Mouse (Mus musculus): ENCODE results near the gene Nxf7. TPM values are rescaled to one million over a fixed set of nuclear protein-coding genes. Genes with fewer than 3 reads are reported as not detected.
"Not testable (repeated sequence)": the region's sequence is repeated elsewhere in the genome, so short reads cannot be mapped to it uniquely, and the experiment has no call there.

The Nxf7 gene
- polyA plus RNA-seq (2012; ENCODE audit: insufficient read depth, insufficient read length, low replicate concordance, missing spikeins): not detected in 2 replicates

DNA sequence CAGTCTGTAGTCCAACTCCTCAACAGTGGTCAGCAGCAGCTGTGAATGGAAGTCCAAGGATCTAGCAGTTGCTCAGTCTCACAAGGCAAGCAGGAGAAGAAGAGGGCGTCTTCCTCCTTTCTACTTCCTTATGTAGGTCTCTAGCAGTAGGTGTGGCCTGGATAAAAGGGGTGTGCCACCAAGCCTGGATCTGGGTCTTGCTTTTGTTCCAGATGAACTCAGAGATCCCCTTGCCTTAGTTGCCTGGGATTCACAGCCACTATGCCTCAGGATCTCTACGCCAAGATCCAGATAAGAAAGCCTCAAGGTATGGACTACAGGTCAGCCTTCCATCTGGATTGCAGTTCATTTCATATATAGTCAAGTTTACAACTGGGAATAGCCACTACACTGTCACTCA is at the start of gene Nxf7:
TSS of gene Nxf7 (minus strand) at position 101 of the 400 bp plus-strand sequence.
- no peak within 1 kb of the TSS for H3K4me3 ChIP-seq (ENCODE audit: insufficient read depth, low read depth, low read length)
- 88% methylated on average over 2 of the region's 2 CpGs for WGBS
- H3K4me1 ChIP-seq (ENCODE audit: control insufficient read depth, insufficient read depth, low read length): peaks cover 7% of the 10 kb centered on the region
- H3K27ac ChIP-seq (ENCODE audit: insufficient read depth, low read depth, low read length): peak within 1 kb of the TSS; percentile 94
- TF ChIP-seq CTCF (IDR thresholded peaks at IDR 0.05; ENCODE audit: insufficient read depth, low read depth, low read length) (no peak), POLR2A (IDR thresholded peaks at IDR 0.05; ENCODE audit: insufficient read depth, low read depth, low read length) (no peak)

DNA sequence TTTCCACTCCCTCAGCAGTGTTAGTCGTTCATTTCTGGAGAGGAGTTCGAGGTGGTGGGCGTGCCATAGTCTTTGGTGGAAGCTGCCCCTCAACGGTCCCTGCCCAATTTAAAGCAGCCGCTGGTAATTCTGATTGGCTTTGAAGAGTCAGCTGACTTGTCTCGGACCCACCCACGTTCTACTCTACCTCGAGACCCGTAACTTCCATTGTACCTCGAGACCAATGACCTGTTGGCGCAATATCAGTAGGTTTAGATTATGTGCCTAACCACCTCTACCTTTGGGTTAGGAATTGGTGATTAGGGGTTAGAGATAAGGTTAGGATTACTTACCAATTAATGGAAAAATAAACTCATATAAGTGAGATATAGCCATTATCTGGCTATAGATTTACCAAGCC is 29.0 kb upstream of the Nxf7 start, which contains the start of gene Prame:
TSS of gene Prame (minus strand) at position 101 of the 400 bp plus-strand sequence.
- Histone ChIP-seq H3K27ac (ENCODE audit: insufficient read depth, low read depth, low read length) (no peak within 1 kb of the TSS), H3K4me1 (ENCODE audit: control insufficient read depth, insufficient read depth, low read length) (0 out of 2 replicates have a peak, but pooled peaks cover 2% of the 10 kb centered on the region), H3K4me3 (ENCODE audit: insufficient read depth, low read depth, low read length) (no peak within 1 kb of the TSS)
- no peak for TF ChIP-seq POLR2A (IDR thresholded peaks at IDR 0.05; ENCODE audit: insufficient read depth, low read depth, low read length)
- no peak for TF ChIP-seq CTCF (IDR thresholded peaks at IDR 0.05; ENCODE audit: insufficient read depth, low read depth, low read length)
- 91% methylated on average over 11 of the region's 11 CpGs for WGBS

DNA sequence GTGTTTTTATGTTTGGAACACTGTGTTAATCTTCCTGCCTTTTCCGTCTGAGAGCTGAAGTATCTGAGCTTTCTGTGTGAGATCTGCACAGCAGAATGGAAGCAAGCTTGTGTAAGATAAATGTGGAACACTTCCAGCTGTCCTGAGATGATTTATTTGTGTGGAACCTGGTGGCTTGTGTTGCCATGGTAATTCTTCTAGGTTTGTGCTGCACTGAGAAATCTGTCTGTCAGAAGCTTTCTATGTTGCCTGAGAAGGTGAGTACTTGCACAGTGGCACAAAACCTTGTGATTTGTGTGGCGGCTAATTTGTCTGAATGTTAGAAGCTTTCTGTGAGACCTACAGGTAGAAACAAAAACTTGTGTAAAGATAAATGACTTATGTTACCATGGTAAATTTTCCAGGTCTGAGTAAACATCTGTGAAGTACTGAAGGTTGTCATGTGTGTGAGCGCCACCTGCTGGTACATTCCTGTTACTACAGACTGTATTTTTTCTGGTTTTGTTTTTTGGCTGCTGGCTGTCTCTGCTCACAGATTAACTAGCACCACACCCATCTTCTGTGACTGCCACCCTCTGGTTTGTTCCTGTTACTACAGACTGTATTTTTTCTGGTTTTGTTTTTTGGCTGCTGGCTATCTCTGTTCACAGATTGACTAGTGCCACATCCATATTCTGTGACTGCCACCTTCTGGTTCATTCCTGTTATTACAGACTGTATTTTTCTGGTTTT is 2.9 kb upstream of the Nxf7 start:
- H3K4me1 ChIP-seq (ENCODE audit: control insufficient read depth, insufficient read depth, low read length); H3K4me3 ChIP-seq (ENCODE audit: insufficient read depth, low read depth, low read length); H3K27ac ChIP-seq (ENCODE audit: insufficient read depth, low read depth, low read length): not testable (repeated sequence)
- 65% methylated on average over 3 of the region's 3 CpGs for WGBS

DNA sequence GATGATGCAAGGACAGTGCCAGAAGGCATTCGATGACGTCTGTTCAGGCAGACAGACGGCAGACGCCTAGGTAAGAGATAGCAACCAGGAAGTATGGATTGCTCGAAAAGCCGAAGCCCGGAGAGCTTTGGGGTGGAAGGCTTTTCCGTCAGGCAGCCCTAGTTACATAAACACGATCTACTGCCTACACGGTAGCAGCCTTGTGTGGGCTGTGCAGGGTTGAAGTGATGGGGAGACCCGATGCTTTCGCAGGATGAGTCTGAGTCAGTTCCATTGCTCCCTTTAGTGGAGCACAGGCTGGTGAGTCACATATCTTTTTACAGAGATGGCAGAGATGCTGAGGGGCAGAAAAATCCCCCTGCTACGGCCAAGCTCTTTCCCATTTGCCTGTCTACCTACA is 481 bp downstream of the Nxf7 start:
- Histone ChIP-seq H3K27ac (ENCODE audit: insufficient read depth, low read depth, low read length) (peak overlapping the region; percentile 94), H3K4me3 (ENCODE audit: insufficient read depth, low read depth, low read length) (no peak overlapping the region), H3K4me1 (ENCODE audit: control insufficient read depth, insufficient read depth, low read length) (peaks cover 7% of the 10 kb centered on the region)
- no peak for TF ChIP-seq POLR2A (IDR thresholded peaks at IDR 0.05; ENCODE audit: insufficient read depth, low read depth, low read length)
- TF ChIP-seq CTCF (IDR thresholded peaks at IDR 0.05; ENCODE audit: insufficient read depth, low read depth, low read length): no peak
- WGBS: 66% methylated on average over 13 of the region's 13 CpGs

DNA sequence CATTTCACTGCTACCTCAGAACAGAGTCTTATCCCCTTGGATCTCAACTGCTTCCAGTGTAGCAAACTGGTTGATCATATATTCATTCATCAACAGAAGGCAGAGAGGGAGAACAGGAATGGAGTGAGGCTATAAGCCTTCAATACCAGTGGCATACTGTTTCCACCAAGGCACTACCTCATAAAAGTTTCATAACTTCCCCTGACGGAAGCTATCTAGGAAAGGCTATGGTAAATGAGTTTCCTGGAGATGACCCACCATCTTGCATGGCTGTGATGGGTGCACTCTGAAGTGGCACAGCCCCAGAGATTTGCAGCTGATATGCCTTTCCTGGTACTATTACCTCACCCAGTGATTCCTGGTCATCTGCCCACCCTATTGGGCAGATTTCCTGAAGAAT is 22.2 kb downstream of the Nxf7 start:
- Histone ChIP-seq H3K4me1 (ENCODE audit: control insufficient read depth, insufficient read depth, low read length) (no peaks in the 10 kb centered on the region), H3K27ac (ENCODE audit: insufficient read depth, low read depth, low read length) (no peak overlapping the region), H3K4me3 (ENCODE audit: insufficient read depth, low read depth, low read length) (no peak overlapping the region)
- WGBS: 91% methylated on average over 1 of the region's 1 CpGs
- no peak for TF ChIP-seq CTCF (IDR thresholded peaks at IDR 0.05; ENCODE audit: insufficient read depth, low read depth, low read length)
- TF ChIP-seq POLR2A (IDR thresholded peaks at IDR 0.05; ENCODE audit: insufficient read depth, low read depth, low read length): no peak

DNA sequence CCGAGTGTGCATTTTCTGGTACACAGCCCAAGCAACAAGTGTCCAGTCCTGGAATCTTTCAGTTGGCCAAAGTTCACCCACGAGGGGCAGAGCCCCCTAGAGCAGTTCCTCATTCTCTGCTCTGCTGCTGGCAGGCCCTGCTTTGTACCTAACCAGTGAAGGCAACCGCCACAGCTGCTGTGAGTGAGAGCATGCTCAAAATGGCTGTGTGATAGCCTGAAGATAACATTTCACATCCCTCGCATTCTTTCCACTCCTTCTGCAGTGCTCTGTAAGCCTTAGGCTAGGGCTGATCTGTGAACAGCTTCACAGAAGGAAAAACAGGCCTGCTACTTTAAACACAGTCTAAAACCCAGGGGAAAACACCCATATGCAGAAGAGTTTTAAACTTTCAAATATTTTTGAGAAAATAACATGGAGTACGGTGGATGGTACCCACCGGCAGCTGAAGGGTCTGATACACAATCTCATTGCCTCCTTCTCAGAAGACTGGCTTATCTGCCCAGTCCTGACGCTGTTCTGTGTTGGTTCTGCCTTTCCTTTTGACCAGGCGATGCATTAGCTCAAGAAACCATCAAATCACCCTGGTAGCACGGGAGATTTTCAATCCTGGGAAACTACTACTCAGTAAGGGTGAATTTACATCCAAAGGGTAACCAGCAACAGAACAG is 23.5 kb downstream of the Nxf7 start:
- not testable (repeated sequence) for H3K4me3 ChIP-seq (ENCODE audit: insufficient read depth, low read depth, low read length); H3K4me1 ChIP-seq (ENCODE audit: control insufficient read depth, insufficient read depth, low read length); H3K27ac ChIP-seq (ENCODE audit: insufficient read depth, low read depth, low read length)
- 76% methylated on average over 9 of the region's 9 CpGs for WGBS

DNA sequence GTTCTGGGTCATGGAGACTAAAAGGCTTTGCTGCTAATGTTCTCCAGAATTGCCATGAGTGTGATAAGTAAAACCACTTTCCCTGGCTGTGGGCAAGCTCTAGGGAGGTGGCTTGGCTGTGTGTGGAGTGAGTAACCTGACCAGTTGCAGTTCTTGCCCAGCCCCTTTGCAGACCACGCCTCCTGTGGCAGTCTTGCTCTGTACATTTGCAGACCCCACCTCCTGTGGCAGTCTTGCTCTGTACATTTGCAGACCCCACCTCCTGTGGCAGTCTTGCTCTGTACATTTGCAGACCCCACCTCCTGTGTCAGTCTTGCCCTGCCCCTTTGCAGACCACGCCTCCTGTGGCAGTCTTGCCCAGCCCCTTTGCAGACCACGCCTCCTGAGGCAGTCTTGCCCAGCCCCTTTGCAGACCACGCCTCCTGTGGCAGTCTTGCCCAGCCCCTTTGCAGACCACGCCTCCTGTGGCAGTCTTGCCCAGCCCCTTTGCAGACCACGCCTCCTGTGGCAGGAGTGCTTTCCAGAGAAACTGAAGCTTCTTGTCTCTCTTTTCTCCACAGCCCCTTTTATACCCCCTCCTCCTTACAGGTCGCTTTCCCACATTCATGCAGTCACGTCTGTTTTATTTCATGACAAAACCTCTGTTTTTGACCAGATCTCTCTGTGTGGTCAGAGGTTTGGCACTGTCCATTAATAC is 24.2 kb downstream of the Nxf7 start:
- H3K4me3 ChIP-seq (ENCODE audit: insufficient read depth, low read depth, low read length); H3K27ac ChIP-seq (ENCODE audit: insufficient read depth, low read depth, low read length); H3K4me1 ChIP-seq (ENCODE audit: control insufficient read depth, insufficient read depth, low read length): not testable (repeated sequence)
- 39% methylated on average over 8 of the region's 8 CpGs for WGBS

DNA sequence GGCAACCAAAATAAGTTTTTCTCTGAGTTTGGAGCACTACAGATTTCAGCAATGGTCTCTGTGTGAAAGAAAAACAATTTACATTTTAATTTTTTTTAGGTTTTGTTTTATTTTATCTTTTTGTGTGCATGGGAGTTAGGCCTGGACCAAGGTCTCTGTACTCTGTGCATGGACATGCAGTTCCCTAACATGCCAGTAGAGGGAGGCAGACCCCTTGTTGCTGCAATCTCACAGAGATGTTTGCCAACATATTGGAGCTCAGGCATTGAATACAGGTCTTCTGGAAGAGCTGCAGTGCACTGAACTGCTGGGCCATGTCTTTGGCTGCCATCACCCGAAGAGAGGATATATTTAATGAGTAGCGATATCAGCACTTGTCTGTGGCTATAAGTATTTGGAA is 29.1 kb downstream of the Nxf7 start:
- WGBS: 19% methylated on average over 2 of the region's 2 CpGs
- not testable (repeated sequence) for H3K27ac ChIP-seq (ENCODE audit: insufficient read depth, low read depth, low read length); H3K4me1 ChIP-seq (ENCODE audit: control insufficient read depth, insufficient read depth, low read length); H3K4me3 ChIP-seq (ENCODE audit: insufficient read depth, low read depth, low read length)

DNA sequence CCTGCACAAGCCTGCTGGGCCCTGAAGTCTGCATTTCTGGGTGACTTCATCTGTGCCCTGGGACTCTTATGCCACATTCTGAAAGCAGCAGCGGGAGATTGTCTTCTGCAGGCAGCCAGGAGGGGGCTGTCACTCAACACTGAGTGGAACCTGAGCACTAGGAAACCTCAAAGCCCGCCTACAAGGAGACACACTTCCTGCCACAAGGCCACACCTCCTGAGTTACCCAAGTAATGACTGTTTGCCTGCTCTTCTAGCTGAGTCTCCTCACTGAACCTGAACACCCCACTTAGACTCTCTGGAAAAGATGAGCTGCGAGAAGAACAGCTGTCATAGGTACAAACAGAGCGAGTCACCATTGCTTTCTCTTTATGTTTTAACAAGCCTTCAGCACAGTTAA is 33.6 kb downstream of the Nxf7 start:
- 76% methylated on average over 4 of the region's 4 CpGs for WGBS
- not testable (repeated sequence) for H3K4me1 ChIP-seq (ENCODE audit: control insufficient read depth, insufficient read depth, low read length); H3K4me3 ChIP-seq (ENCODE audit: insufficient read depth, low read depth, low read length); H3K27ac ChIP-seq (ENCODE audit: insufficient read depth, low read depth, low read length)

All from olfactory bulb, adult 2 months (tissue).